Mouse (Mus musculus): ENCODE results near the gene Pkd2l1.
A peak's percentile ranks its signal among the peaks of the same experiment; 100 is the strongest.

DNA sequence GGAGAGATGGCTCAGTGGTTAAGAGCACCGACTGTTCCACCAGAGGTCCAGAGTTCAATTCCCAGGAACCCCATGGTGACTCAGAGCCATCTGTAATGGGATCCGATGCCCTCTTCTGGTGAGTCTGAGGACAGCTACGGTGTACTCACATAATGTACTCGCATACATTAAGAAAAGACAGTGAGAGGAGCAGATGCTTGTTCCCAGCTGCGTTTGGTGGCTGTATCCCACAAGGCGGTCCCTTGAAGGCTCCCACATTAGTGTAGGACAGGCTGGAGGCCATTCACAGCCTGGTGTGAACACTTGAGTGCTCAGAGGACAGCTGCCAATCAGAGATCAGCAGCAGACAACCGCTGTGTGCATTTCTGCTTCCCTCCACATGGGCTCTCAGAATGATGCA, 80.5 kb downstream of the Pkd2l1 start:
- peak; percentile 64 for TF ChIP-seq CTCF (IDR thresholded peaks at IDR 0.05; ENCODE audit: low read depth)
- TF ChIP-seq EP300 (optimal IDR thresholded peaks at IDR 0.05): no peak

All from stomach, postnatal 0 days (tissue).